Mouse (Mus musculus) ES-Bruce4 (cell line): ENCODE results near the gene Thbs1. TPM values are rescaled to one million over a fixed set of nuclear protein-coding genes. Genes with fewer than 3 reads are reported as not detected.

ENCODE experiments used
- H3K27ac ChIP-seq: 2 replicates; pipeline ENCODE4 v1.5.1; 2012; ENCODE audit warnings: low read length, inconsistent platforms; ENCODE audit not compliant: insufficient read depth
- H3K27me3 ChIP-seq: 2 replicates; pipeline ENCODE4 v1.6.1; 2012; ENCODE audit warnings: mild to moderate bottlenecking, low read length, inconsistent platforms; ENCODE audit not compliant: control insufficient read depth, poor library complexity, insufficient read depth, severe bottlenecking
- H3K36me3 ChIP-seq: 2 replicates; pipeline ENCODE4 v1.6.1; 2012; ENCODE audit warnings: inconsistent platforms, mild to moderate bottlenecking, low read length, moderate library complexity; ENCODE audit not compliant: control insufficient read depth, poor library complexity, insufficient read depth, severe bottlenecking
- H3K4me1 ChIP-seq: one replicate; pipeline ENCODE4 v1.8.1; 2011; ENCODE audit warnings: low read length; ENCODE audit not compliant: control insufficient read depth, insufficient read depth
- H3K4me3 ChIP-seq: 2 replicates; pipeline ENCODE4 v1.5.1; 2011; ENCODE audit warnings: low read depth, mild to moderate bottlenecking, low read length
- H3K9ac ChIP-seq: 2 replicates; pipeline ENCODE4 v1.6.1; 2012; ENCODE audit warnings: low read depth, mild to moderate bottlenecking, inconsistent platforms; ENCODE audit not compliant: poor library complexity, severe bottlenecking
- H3K9me3 ChIP-seq: replicated peaks from 2 replicates; pipeline ENCODE4 v1.6.1; 2012; ENCODE audit warnings: mild to moderate bottlenecking, low read length, inconsistent platforms; ENCODE audit not compliant: control insufficient read depth, poor library complexity, insufficient read depth, severe bottlenecking
- CTCF ChIP-seq: IDR thresholded peaks from one replicate; pipeline ENCODE4 v1.8.1; 2011; ENCODE audit warnings: low read depth, low read length
- EP300 ChIP-seq: IDR thresholded peaks from 2 replicates; pipeline ENCODE4 v1.6.1; 2011; ENCODE audit warnings: low read depth, low read length; ENCODE audit not compliant: insufficient read depth
- POLR2A ChIP-seq: IDR thresholded peaks from one replicate; pipeline ENCODE4 v1.8.1; 2011; ENCODE audit warnings: low read length; ENCODE audit not compliant: insufficient read depth
- polyA plus RNA-seq: library from polyadenylated mRNA; stranded (reverse); fragments of >200 nt; gene quantifications from 2 replicates; pipeline ENCODE4 v1.2.4, GENCODE M21; 2011; ENCODE audit warnings: low read depth; ENCODE audit not compliant: missing spikeins, insufficient read depth, insufficient read length

Gene Thbs1
- polyA plus RNA-seq, 1 experiment: 116 TPM

DNA sequence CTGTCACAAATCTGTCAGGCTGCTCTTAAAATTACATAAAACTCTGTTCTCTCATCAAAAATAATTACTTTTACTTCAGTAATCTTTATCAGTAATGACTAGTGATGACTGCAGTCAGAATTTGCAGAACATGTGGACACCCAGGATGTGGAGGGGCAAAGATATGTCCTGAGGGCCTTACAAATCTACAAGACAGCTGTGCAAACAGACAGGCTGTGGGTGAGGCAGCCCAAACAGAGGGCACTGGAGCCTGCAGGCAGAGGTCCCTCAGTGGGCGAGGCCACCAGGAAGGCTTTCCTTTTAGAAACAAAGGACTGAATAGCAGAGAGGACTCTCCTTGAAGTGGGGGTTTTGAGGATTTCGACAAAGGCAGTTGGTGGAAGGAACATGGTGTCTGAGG is 37.6 kb upstream of the Thbs1 start:
- Histone ChIP-seq H3K9me3 (no peaks in the 10 kb centered on the region), H3K27ac (no peak overlapping the region), H3K27me3 (no peaks in the 10 kb centered on the region), H3K36me3 (no peaks in the 10 kb centered on the region), H3K4me3 (no peak overlapping the region), H3K4me1 (no peaks in the 10 kb centered on the region), H3K9ac (no peak overlapping the region)
- TF ChIP-seq EP300: no peak
- no peak for TF ChIP-seq POLR2A
- TF ChIP-seq CTCF: no peak

- no peak overlapping the region for H3K4me3 ChIP-seq
- H3K27me3 ChIP-seq: no peaks in the 10 kb centered on the region
- TF ChIP-seq POLR2A (no peak), CTCF (no peak), EP300 (no peak)
- H3K36me3 ChIP-seq: no peaks in the 10 kb centered on the region
- no peak overlapping the region for H3K9ac ChIP-seq
- no peaks in the 10 kb centered on the region for H3K9me3 ChIP-seq
- no peaks in the 10 kb centered on the region for H3K4me1 ChIP-seq
- no peak overlapping the region for H3K27ac ChIP-seq
These were observed 36.5 kb upstream of the Thbs1 start for GRCm38 (mm10) chr2:118075165-118075564.

GRCm38 (mm10) chr2:118079131-118079530 is 32.5 kb upstream of the Thbs1 start:
- Histone ChIP-seq H3K4me3 (no peak overlapping the region), H3K4me1 (no peaks in the 10 kb centered on the region), H3K9ac (no peak overlapping the region), H3K27ac (no peak overlapping the region), H3K27me3 (no peaks in the 10 kb centered on the region), H3K36me3 (no peaks in the 10 kb centered on the region), H3K9me3 (no peaks in the 10 kb centered on the region)
- TF ChIP-seq EP300 (no peak), CTCF (no peak), POLR2A (no peak)

- Histone ChIP-seq H3K36me3 (no peaks in the 10 kb centered on the region), H3K4me1 (no peaks in the 10 kb centered on the region), H3K9me3 (no peaks in the 10 kb centered on the region), H3K27me3 (no peaks in the 10 kb centered on the region), H3K9ac (no peak overlapping the region), H3K27ac (no peak overlapping the region), H3K4me3 (no peak overlapping the region)
- TF ChIP-seq EP300 (no peak), CTCF (no peak), POLR2A (no peak)
These were observed 30.1 kb upstream of the Thbs1 start for GRCm38 (mm10) chr2:118081581-118081980.

DNA sequence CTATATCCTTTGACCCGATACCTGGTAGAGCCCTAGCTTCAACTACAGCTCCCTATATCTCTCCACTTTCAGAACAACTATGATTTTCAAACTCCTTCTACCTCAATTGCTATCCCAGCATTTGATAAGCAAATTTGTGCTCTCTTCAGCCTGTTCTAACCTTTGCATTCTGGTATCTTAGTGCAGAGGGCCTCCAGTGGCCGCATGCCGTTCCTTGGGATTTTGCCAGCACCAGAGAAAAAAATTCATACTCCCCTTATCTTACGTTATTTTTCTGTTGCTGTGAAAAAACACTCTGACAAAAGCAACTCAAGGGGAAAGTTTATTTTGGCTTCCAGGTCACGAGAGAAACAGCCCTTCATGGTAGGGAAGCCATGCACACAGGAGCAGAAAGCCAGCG is 28.0 kb upstream of the Thbs1 start:
- TF ChIP-seq CTCF: no peak
- no peak for TF ChIP-seq POLR2A
- TF ChIP-seq EP300: no peak
- H3K9me3 ChIP-seq: no peaks in the 10 kb centered on the region
- H3K27me3 ChIP-seq: no peaks in the 10 kb centered on the region
- H3K4me3 ChIP-seq: no peak overlapping the region
- H3K9ac ChIP-seq: no peak overlapping the region
- H3K27ac ChIP-seq: no peak overlapping the region
- no peaks in the 10 kb centered on the region for H3K4me1 ChIP-seq
- H3K36me3 ChIP-seq: no peaks in the 10 kb centered on the region

- H3K27me3 ChIP-seq: no peaks in the 10 kb centered on the region
- H3K36me3 ChIP-seq: no peaks in the 10 kb centered on the region
- TF ChIP-seq EP300: no peak
- TF ChIP-seq CTCF: no peak
- no peak for TF ChIP-seq POLR2A
- H3K4me3 ChIP-seq: no peak overlapping the region
- no peak overlapping the region for H3K9ac ChIP-seq
- no peaks in the 10 kb centered on the region for H3K9me3 ChIP-seq
- H3K4me1 ChIP-seq: no peaks in the 10 kb centered on the region
- H3K27ac ChIP-seq: no peak overlapping the region
These were observed 27.0 kb upstream of the Thbs1 start for GRCm38 (mm10) chr2:118084693-118085092.
